Comparison of ENCODE assay signal across 8 mouse cellular contexts in genomic region chr17:49432071-49432711, GRCm38 (mm10). TPM values are rescaled to one million over a fixed set of nuclear protein-coding genes. Genes with fewer than 3 reads are reported as not detected.
DNase-seq lines count a peak whose midpoint lies in the region; ATAC-seq and TF ChIP-seq lines count a peak whose summit lies in the region.

No protein-coding gene starts in this region.

- H3K4me3 ChIP-seq in bone marrow, adult 2 months (replicated peaks; ENCODE audit: control insufficient read depth, low read depth, low read length): no peak overlapping the region
- H3K4me3 ChIP-seq in liver, embryonic 13.5 days (replicated peaks): peak overlapping the region; percentile 16; the same call in 1 of the 2 replicates
- H3K4me3 ChIP-seq in forebrain, postnatal 0 days (ENCODE audit: low read depth, low read length): no peak overlapping the region
- H3K4me3 ChIP-seq in cerebellum, adult 2 months (replicated peaks; ENCODE audit: insufficient read depth, low read depth, low read length): no peak overlapping the region

- no peak for TF ChIP-seq POLR2A in bone marrow, adult 2 months (IDR thresholded peaks at IDR 0.05; ENCODE audit: borderline replicate concordance, control insufficient read depth, low read depth, low read length)
- no peak for TF ChIP-seq POLR2A in cerebellum, adult 2 months (IDR thresholded peaks at IDR 0.05; ENCODE audit: borderline replicate concordance, insufficient read depth, low read length)

- no peaks in the 10 kb centered on the region for H3K9me3 ChIP-seq in liver, embryonic 13.5 days (replicated peaks)
- H3K9me3 ChIP-seq in forebrain, postnatal 0 days (ENCODE audit: low read length): no peaks in the 10 kb centered on the region

- peak overlapping the region; percentile 48 for H3K4me2 ChIP-seq in liver, embryonic 13.5 days
- no peak overlapping the region for H3K4me2 ChIP-seq in forebrain, postnatal 0 days (ENCODE audit: low read depth)

- 29% methylated on average over 4 of the region's 4 CpGs for WGBS in bone marrow, adult 2 months
- 55% methylated on average over 4 of the region's 4 CpGs for WGBS in liver, embryonic 13.5 days (ENCODE audit: insufficient replicate concordance)
- 62% methylated on average over 4 of the region's 4 CpGs for WGBS in forebrain, postnatal 0 days
- WGBS in cerebellum, adult 2 months: 43% methylated on average over 4 of the region's 4 CpGs

- peaks cover 46% of the 10 kb centered on the region for H3K36me3 ChIP-seq in liver, embryonic 13.5 days
- H3K36me3 ChIP-seq in forebrain, postnatal 0 days (ENCODE audit: insufficient read depth): peaks cover 17% of the 10 kb centered on the region

- TF ChIP-seq CTCF in bone marrow, adult 2 months (IDR thresholded peaks at IDR 0.05; ENCODE audit: control insufficient read depth, insufficient read depth, low read length): no peak
- TF ChIP-seq CTCF in forebrain, postnatal 0 days (IDR thresholded peaks at IDR 0.05; ENCODE audit: low read depth): no peak
- no peak for TF ChIP-seq CTCF in cerebellum, adult 2 months (IDR thresholded peaks at IDR 0.05; ENCODE audit: borderline replicate concordance, insufficient read depth, low read depth, low read length)

- peak overlapping the region; percentile 20 for H3K27ac ChIP-seq in bone marrow, adult 2 months (ENCODE audit: control insufficient read depth, insufficient read depth, low read depth, low read length, poor library complexity)
- peak overlapping the region; percentile 95 for H3K27ac ChIP-seq in liver, embryonic 13.5 days
- H3K27ac ChIP-seq in forebrain, postnatal 0 days (ENCODE audit: low read depth, low read length): no peak overlapping the region
- no peak overlapping the region for H3K27ac ChIP-seq in cerebellum, adult 2 months (ENCODE audit: insufficient read depth, low read length)

- H3K9ac ChIP-seq in liver, embryonic 13.5 days: peak overlapping the region; percentile 37
- no peak overlapping the region for H3K9ac ChIP-seq in forebrain, postnatal 0 days

- ATAC-seq in liver, embryonic 13.5 days (ENCODE audit: low read depth): 0 out of 2 replicates have a peak, but pooled peaks have one; percentile 2
- ATAC-seq in forebrain, postnatal 0 days: no peak

- intact Hi-C loops in heart, postnatal 25 days (cut with DNase I): no loop called here

- peak; percentile 54 for DNase-seq in ovary, postnatal 14 days (ENCODE audit: low spot score)
- no peak for DNase-seq in ovary, postnatal 10 days (ENCODE audit: low spot score)
- DNase-seq in heart, postnatal 25 days (ENCODE audit: low spot score): peak; percentile 63
- DNase-seq in liver, embryonic 13.5 days: peak; percentile 43
- DNase-seq in urinary bladder, postnatal 25 days (ENCODE audit: low spot score): peak; percentile 52
- DNase-seq in forebrain, postnatal 0 days: no peak
- no peak for DNase-seq in cerebellum, adult 2 months

- H3K27me3 ChIP-seq in liver, embryonic 13.5 days: no peaks in the 10 kb centered on the region
- no peaks in the 10 kb centered on the region for H3K27me3 ChIP-seq in forebrain, postnatal 0 days (ENCODE audit: insufficient read depth, low read length)
- no peaks in the 10 kb centered on the region for H3K27me3 ChIP-seq in cerebellum, adult 2 months (ENCODE audit: control insufficient read depth, insufficient read depth, low read length)

- peaks cover 15% of the 10 kb centered on the region; the same call in 1 of the 2 replicates for H3K4me1 ChIP-seq in bone marrow, adult 2 months (ENCODE audit: control insufficient read depth, insufficient read depth, low read length)
- peaks cover 89% of the 10 kb centered on the region for H3K4me1 ChIP-seq in liver, embryonic 13.5 days (replicated peaks)
- H3K4me1 ChIP-seq in forebrain, postnatal 0 days (ENCODE audit: insufficient read depth): peaks cover 9% of the 10 kb centered on the region; the same call in 1 of the 2 replicates
- H3K4me1 ChIP-seq in cerebellum, adult 2 months (ENCODE audit: control insufficient read depth, insufficient read depth, low read length): peaks cover 13% of the 10 kb centered on the region

RNA-seq across cellular contexts. Expression of gene Mocs1, which starts 4.0 kb away (rescaled TPM):
- polyA plus RNA-seq in bone marrow, adult 2 months (2011; ENCODE audit: insufficient read depth, insufficient read length, low replicate concordance, missing spikeins): 44.8 and 129 TPM in 2 replicates
- 10 to 100 TPM; 20.8 to 21.4 TPM for total RNA-seq in heart, postnatal 25 days (2021)
- polyA plus RNA-seq in liver, embryonic 13.5 days (2015; fragmentation: Nextera tagmentation; extraction: Ambion mirVana): 6.1 and 8.5 TPM in 2 replicates
- 9.3 and 12.7 TPM in 2 replicates for total RNA-seq in forebrain, postnatal 0 days (2014; rRNA removed)
- polyA plus RNA-seq in forebrain, postnatal 0 days (2015; fragmentation: Nextera tagmentation; extraction: Ambion mirVana): 4.2 and 4.6 TPM in 2 replicates
- 14.4 and 17.0 TPM in 2 replicates for polyA plus RNA-seq in cerebellum, adult 2 months (2012; rRNA removed)

Comparison
In these comparisons a context has a peak if more than half of its experiments do, and no peak if none do; other contexts are left out.
1. DNase-seq: peak in ovary, postnatal 14 days (single experiment), heart, postnatal 25 days (single experiment), liver, embryonic 13.5 days (single experiment) and urinary bladder, postnatal 25 days (single experiment); none in ovary, postnatal 10 days (single experiment), forebrain, postnatal 0 days (single experiment) and cerebellum, adult 2 months (0 of 2).
2. H3K27ac ChIP-seq: peak in bone marrow, adult 2 months (single experiment) and liver, embryonic 13.5 days (single experiment); none in forebrain, postnatal 0 days (single experiment) and cerebellum, adult 2 months (single experiment).